Mouse (Mus musculus): ENCODE results near the gene Hk2.
A peak's percentile ranks its signal among the peaks of the same experiment; 100 is the strongest.

Hk2 gene

DNA sequence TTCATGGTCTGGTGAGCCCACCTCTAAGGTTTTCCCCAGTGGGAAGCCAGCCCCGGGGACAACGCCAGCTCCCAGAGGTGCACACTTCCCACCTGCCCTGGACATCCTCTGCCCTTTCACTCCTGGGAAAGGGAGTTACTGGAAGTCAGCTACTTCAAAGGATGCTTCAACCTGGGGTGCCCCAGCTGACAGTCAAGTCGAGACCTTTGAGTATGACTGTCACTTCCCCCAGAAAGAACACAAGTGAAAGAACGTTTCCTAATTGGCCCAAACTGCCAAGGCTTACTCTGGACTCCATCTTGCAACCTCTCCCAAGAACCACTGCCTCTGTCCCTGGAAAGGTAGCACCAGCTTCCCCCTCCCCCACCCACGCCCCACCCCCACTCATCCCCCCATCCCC, 4.5 kb downstream of the Hk2 start:
- DNase-seq: no peak

DNA sequence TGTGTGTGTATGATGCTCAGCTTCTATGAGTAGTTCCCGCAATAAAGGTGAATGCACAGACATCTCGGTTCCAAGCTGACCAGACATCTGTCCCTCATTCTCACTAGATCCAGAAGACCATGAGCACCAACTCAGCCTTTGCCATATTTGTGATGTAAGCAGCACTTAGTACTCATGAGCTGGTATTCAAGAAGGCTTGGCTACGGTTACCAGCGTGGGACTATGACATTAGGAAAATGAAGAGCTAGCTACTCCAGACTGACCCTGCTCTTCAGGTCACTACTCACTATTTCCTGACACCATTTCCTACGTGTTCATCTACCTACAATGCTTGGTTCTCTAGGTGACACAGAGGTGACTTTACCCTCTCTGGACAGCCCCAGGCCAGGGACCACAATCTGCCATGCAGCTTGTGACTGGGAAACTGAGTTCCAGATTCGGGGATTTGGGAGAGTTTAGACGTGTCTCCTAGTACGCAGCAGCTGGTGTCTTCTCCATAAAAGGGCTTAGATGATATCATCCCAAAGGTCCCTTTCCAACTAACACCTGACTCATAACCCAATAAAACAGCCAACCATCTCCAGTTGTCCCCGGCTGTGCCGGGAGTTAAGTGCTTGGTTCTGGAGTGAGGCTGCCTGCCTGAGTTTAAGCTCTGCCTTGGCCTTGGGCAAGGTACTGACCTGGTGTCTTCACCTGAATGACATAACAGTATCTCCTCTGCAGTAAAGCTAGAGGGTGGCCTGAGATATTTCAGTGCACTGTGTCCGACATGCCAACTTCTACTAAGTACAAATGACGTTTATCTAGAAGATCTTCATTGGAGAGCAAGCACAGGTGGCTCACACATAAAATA, 6.3 kb downstream of the Hk2 start:
- no peak for DNase-seq

DNA sequence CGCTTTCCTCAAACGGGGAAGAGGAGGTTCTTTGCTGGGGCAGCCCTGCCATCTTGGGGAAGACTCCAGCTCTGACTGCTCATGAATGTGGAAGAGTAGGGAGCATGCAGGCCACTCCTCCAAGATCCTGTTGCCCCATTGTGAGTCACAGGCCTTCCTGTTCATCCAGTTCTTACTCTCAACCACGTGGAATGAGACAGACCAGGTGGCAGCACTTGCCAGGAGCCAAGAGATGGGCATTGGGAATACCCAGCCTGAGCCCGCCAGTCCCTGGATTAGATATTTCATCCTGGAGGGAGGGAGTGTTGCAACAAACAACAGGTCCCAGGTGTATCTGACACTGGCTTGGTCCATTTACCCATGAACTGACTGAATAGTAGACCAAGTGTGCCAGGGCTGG, 7.6 kb downstream of the Hk2 start:
- no peak for DNase-seq

DNA sequence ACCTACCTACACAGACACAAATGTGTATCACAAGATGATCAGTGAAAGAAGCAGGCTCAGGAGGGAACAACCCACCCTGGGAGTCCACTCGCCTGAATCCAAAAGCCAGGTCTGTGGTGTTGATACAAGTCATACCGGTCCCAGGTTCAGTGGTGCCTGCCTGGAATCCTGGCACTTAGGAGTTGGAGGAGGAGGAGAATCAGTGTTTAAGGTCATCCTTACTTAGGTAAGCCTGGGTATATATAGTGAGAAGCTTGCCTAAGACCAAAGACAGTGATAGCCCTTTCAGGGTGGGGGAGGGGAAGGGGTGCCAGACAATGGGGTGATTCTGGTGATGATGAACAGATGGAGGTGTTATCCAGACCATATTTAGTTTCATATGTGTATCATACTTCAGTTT, 9.0 kb downstream of the Hk2 start:
- DNase-seq: no peak

DNA sequence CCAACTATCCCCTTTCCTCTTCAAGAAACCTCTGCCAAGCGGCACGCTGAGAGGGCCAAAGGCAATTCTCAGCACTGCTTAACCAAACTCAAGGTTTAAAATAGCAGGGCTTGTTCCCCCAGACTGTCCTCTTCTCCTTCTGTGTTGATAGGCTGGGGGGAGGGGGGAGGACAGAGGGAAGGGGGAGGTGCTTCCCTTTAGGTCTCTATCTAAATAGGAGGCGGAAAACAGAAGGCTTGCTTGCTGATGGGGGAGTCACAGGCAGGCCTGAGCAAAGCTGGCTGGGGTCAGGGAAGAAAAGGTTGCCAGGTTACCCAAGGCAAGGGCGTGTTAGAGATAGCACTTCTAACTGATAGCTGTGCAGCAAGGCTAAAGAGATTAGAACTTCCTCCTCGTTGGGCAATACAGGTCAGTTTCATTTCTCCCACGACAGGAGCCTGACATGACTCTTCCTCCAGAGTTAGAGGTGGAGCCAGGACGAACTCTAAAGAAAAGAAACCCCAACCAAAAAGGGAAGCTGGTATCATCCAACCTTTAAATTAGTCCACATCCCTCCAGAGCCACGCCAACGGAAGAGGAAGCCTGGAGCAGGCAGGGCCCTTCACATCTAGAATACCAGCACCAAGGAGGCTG, 10.3 kb downstream of the Hk2 start:
- no peak for DNase-seq

DNA sequence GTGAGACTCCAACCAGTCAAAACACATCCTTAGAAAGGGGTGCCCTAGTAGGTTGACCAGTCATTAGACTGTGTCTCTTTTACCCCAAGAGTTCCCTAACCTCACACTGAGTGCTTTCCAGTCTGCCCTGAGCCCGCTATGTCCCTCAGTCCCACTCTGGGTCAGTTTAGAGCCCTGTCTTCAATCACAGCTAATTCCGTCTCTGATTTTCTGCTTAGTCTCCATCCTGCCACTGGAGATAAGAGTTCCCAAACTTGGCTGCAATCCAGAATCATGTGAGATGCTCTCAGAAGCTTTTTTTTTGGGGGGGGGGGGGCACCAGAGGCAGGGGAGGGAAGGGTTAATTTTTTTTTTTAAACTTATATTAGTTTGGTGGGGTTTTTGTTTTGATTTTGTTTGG, 11.5 kb downstream of the Hk2 start:
- no peak for DNase-seq

DNA sequence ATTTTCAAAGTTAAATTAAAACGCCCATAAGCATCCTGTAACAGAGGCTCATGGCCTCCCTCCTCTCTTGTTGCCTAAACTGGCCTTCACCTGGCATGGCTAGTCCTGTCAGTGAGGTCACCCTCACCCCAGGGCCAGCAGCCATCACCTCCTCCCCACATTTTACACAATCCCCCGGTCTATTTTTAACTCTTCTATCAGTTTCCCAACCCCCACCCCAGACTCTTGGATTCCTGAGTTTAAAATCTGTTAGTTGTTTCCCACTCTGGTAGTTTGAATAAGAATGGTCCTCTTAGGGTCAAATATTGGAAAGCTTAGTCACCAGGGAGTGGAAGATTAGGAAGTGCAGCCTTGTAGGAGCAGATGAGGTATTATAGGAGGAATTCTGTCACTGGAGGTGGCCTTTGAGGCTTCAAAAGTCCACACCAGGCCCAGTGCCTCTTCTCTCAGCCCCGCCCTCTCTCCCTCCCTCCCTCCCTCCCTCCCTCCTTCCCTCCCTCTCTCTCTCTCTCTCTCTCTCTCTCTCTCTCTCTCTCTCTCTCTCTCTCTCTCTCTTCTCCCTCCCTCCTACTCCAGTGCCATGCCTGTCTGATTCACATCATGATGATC, 13.4 kb downstream of the Hk2 start:
- DNase-seq: no peak

DNA sequence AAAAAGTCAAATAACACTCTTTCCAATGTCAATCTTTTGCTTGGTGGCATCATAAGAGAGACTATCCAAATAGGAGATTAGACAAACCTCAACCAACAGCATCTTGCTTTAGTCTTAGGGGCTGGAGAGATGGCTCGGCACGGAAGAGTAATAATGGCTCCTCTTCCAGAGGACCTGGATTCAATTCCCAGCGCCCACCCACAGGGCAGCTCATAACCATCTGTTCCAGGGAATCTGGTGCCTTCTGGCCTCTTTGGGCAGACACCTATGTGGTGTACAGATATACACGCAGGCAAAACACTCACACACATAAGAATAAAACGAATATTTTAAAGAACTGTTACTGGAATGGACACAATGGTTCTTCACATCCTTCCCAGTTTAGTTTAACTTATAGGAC, 15.0 kb downstream of the Hk2 start:
- DNase-seq: no peak

DNA sequence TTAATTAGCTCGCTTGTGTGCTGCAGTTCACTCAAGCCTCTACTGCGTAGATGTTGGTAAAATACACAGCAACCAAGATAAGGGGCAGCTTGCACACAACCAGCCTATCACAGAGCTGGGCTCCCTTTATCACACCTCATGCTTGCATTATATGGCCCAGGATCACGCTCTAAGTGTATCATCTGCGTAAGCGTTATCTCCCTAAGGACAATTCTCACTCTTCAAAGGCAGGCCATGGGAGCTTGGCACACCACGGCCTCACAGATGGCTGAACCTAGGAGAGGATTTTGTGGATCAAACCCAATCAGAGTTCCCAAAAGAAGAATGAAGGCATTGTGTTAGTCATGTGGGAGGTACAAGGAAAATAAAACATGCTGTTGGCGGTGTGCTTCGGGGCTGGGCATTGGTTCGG, 17.4 kb downstream of the Hk2 start:
- DNase-seq: peak; percentile 45

DNA sequence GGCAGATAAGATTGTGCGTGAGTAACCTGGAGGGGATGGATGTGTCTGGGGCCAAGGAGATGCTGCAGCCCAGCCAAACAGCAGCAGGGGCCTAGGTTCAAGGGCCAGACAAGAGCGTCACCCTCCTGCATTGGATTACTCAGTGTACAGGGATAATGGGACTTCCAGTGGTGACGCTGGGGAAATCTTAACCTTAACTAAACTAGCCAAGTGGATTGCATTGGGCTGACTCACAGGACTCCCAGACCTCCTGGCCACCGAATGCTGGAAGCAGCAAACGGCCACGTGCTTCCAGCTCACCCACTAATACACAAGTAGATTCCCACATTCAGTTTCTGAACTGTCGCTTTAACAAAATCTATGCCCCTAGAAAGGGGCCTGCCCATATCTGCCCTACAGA, 18.0 kb downstream of the Hk2 start:
- DNase-seq: no peak

DNA sequence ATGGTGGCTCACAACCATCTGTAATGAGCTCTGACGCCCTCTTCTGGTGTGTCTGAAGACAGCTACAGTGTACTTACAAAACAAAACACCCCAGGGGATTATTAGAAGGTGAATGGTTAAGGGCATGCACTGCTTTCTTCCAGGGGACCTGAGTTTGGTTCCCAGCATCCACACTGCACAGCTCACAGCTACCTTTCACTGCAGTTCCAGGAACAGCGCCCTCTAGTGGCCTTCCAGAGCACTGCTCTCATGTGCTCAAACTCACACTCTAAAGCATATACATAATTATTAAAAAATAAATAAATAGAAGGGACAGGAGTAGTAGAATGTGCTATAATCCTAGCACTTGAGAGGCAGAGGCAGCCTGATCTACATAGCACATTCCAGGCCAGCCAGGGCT, 18.9 kb downstream of the Hk2 start:
- no peak for DNase-seq

DNA sequence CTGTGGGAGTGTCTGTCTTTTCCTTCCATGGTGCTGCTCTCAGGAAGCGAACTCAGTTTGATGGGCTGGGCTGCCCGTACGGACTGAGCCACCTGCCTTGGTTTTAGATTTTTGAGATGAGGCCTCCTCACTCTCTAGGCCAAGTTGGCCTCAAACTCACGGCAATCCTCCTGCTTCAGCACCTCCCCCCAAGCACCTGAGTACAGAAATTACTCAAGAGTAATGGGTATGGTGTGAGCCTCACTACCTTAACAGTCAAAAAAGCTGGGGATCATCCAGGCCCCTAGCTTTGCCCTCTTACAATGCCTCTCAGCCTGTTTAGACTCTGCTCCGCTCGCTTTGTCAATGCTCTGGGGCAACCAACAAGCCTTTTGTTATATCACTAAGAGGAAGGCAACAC, 19.5 kb downstream of the Hk2 start:
- no peak for DNase-seq

DNA sequence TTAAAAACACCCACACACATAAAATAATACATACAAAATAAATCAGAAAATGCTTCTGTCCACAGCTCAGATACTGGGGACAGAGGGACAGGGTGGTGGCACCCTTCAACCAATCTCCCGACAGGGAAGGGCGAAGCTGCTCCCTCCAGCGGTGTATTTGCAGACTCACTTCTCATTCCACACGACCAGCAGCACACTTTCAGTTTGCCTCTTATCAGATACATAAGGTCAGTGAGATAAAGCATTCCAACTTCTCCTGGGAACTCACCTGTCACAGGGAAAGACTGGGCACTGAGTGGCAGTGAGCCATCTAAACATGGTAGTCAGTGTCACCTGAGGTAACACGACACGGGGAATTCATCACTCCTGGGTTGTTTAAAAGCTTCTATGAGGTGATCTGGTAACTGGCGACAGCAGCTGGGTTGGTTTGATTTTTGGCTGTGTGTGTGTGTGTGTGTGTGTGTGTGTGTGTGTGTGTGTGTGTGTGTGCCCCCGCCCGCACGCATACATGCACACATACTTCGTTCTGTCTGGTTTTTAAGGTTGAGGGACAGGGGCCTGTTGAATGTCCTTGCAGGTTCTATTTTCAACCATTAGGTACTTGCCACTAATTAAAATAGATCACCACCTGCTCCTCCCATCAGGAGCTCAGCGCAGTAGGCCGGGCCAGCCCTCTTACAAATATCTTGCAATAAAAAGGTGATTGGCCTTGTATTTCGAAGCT, 20.5 kb downstream of the Hk2 start:
- peak; percentile 39 for DNase-seq

DNA sequence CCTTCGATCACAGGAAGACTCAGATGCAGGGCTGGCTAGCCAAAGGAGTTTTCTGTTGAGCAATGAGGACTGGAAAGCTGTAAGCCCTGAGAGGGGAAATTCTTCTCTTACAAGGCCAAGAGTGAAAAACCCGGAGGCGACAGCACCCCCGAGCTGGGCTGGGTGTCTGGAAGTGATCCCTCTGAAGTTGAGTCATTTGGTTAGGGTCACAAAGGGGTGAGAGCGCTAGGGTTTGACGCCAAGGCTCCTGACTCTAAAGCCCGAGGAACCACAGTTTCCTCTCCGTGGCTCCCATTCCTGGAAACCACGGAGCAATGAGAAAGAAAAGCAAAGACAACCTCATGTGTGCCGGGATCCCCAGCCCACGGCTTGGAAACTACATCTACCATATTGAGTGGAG, 21.2 kb downstream of the Hk2 start:
- DNase-seq: no peak

DNA sequence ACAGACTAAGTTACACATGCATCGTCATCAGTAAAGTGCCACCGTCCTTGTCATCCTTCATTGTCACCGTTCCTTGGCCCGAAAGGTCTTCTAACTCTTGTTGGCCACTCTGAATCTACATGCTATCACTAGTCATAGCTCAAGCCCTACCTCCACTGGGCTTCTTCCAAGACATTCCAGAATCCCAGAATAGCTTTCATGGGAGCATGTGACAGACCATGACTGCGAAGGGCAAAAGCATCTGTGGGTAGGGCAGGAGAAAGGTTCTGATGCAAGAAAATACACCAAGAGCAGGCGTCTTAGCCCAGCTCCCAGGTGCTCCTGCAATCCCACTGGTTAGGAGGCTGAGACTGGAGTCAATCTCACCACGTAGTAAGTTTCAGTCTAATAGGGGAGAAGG, 22.5 kb downstream of the Hk2 start:
- DNase-seq: no peak

DNA sequence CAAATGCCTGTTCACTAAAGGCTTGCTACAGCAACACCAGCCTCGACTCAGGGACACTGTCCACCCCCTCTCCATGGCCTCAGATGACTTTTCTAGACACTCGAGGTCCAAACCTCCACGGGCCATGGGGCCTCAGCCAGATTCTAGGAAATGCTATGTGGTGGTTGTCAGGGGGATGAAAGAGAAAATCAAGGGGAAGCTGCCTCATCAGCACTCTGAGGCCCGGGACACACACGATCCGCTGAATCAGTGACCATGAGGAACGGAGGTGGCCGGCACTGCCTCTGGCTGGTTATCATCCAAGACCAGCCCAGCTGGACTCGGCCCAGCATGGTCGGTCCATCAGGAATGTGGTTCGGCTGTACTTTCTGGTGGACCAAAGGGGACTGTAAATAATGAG, 23.2 kb downstream of the Hk2 start:
- peak; percentile 46 for DNase-seq

DNA sequence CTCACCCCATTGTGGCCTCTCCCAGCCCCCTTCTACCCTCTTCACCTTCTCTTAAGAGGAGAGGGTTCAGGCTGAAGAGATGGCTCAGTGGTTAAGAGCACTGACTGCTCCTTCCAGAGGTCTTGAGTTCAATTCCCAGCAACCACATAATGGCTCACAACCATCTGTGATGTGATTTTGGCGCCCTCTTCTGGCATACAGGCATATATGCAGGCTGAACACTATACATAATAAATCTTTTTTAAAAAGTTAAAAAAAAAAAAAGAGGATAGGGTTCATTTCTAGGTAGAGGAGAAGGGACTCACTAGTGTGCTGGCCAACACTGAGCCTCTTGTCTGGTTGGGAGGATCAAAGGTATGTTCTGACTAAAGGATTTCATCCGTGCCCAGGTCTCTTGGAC, 24.2 kb downstream of the Hk2 start:
- no peak for DNase-seq

DNA sequence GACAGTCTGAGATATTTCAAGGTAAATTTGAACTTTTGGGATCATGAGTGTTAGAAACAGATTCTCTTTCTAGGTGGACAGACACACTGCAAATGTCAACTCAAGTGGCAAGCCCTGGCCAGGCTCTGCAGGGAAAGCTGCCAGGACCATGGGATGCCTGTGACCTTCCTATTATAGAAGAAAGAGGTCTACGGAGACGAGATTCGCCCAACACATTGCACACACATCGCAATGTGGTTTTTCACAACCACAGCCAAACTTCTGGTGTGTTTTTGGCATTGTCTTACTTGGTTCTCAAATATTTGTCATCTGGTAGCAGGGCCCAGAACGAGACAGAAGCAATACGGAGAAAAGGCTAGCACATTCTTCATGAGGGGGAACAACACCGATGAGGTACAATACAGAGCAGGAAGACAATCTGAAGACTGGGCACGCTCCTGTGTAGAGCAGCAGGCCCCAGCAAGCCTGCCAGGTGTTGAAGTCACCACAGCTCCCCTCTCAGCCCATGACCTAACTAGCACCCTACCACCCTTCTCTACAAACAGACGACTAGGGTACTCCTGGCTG, 26.1 kb downstream of the Hk2 start:
- no peak for DNase-seq

DNA sequence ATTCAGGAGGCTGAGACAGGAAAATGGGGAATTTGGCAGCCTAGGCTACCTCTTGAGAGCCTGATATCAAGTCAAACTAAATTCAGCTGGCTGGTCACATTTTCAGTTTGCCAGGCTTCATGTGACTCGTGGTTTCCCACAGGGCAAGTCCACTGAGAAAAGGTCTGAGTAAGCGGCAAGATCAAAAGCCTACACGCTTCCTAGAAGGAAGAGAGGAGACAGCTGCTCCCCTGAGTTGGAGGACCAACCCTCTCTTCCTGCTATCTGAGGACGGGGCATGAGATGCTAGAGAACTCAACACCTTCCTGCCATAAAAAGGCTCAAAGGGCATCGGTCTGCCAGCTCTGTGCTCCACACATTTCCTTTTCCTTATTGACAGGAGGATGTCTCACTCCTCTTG, 27.2 kb downstream of the Hk2 start:
- no peak for DNase-seq

DNA sequence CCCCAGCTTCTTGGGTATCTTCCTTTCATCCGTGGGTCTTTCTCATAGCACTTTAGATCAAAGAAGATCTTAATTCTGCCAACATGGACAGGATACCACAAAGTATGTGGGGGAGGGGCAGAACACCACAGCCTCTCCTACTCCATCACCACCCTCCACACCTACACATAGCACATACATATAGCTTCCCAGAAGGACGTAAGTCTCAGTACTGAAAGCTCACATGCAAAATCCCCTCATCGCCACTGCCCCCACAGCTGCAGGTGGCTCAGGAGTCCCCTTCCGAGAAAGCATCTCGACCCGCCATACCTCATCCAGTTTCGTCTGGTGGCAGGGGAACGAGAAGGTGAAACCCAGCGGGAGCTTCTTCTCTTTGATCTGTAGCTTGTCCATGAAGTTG, 29.7 kb downstream of the Hk2 start:
- no peak for DNase-seq

DNA sequence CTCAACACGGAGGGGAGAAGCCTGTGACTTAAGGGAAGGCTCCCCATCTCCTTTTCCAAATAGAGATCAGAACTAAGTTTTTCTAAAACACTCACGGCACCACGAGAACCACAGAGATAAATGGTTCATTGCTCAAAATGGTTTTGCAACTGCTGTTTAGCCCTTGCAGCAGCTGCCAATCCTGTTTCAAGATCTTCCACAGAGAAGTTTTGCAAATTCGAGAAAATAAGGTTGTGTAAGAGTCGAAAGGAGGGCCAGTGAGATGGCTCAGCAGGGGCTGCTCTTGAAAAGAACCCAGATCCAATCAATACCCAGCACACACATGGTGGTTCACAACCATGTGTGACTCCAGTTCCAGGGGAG, 32.8 kb downstream of the Hk2 start:
- DNase-seq: no peak

DNA sequence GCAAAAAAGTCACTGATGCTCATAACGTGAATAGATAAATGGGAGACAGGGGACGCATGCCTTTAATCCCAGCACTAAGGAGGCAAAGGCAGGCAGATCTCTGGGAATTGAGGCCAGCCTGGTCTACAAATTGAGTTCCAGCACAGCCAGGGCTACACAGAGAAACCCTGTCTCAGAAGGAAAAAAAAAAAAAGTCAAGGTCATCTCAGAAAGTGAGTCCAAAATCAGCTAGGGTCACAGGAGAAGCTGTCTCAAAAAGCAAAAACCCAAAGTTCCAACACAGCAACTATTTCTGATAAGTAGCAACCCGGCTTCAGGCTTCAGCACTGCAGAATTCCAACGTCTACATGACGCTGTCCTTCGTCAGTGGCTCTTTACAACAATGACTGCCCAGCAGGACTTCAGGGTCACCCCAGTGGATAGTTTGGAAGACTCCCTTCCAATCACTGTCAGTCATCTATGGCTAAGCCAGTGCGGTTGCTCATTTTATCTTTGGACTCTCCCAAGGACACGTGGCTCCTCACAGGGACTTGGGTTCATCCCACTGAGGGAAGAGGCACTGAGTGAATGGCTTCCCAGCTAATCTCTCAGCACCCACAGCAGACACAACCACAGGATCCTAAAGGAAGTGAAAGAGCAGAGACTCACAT, 33.3 kb downstream of the Hk2 start:
- no peak for DNase-seq

DNA sequence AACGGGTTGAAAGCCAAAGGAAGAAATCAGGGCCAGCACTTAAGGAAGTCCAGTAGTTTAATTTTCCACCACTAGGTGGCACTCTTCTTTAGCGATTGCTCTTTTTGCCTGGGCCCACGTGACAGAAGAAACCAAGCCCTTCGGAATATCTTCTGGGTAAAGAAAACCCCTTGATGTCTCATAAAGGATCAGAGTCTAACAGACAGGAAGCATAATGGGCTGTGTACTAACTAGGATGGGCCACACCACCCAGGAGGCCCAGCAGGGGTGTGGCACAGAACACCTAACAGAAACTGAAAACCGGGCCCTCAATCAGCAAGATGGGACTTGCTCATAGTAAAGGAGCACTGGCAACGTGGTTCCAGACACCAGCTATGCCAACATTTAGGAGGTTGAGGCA, 34.0 kb downstream of the Hk2 start:
- DNase-seq: peak; percentile 47

All from cerebellum, adult 9-11 months (tissue).